Mouse (Mus musculus) ES-E14 (cell line): Measurements from ENCODE around the gene Olfr986. TPM values are rescaled to one million over a fixed set of nuclear protein-coding genes. Genes with fewer than 3 reads are reported as not detected.

Experiments used
- DNase-seq: peaks from one replicate; pipeline ENCODE4 v3.0.0-alpha.2; 2013; ENCODE audit warnings: low read depth, low spot score
- H3K27ac ChIP-seq: 2 replicates; pipeline ENCODE4 v1.5.1; 2012; ENCODE audit warnings: low read depth, mild to moderate bottlenecking, low read length, moderate library complexity, mixed read lengths; ENCODE audit not compliant: poor library complexity, insufficient read depth, severe bottlenecking
- H3K36me3 ChIP-seq: 2 replicates; pipeline ENCODE4 v1.6.1; 2012; ENCODE audit warnings: mild to moderate bottlenecking, low read length, moderate library complexity, mixed read lengths; ENCODE audit not compliant: control insufficient read depth, poor library complexity, insufficient read depth, severe bottlenecking
- H3K4me1 ChIP-seq, 2 experiments: fragments of 150-350 bp in 1 of 2; sonication (generic) in 1 of 2; 2 replicates each; pipeline ENCODE4 v1.6.1; 2012; ENCODE audit warnings: low read length in 2 of 2, mild to moderate bottlenecking in 1 of 2, mixed read lengths in 1 of 2; ENCODE audit not compliant: control insufficient read depth in 2 of 2, insufficient read depth in 2 of 2, poor library complexity in 1 of 2
- H3K4me3 ChIP-seq, 2 experiments: fragments of 150-350 bp in 1 of 2; sonication (generic) in 1 of 2; 2 replicates each; pipeline ENCODE4 v1.5.1; 2012; ENCODE audit warnings: low read length in 2 of 2, low read depth in 1 of 2, mild to moderate bottlenecking in 1 of 2, mixed read lengths in 1 of 2; ENCODE audit not compliant: insufficient read depth in 1 of 2, poor library complexity in 1 of 2, severe bottlenecking in 1 of 2
- H3K9ac ChIP-seq: 2 replicates; pipeline ENCODE4 v1.6.1; 2012; ENCODE audit warnings: low read depth, mild to moderate bottlenecking, low read length, mixed read lengths; ENCODE audit not compliant: poor library complexity, insufficient read depth, severe bottlenecking
- H3K9me3 ChIP-seq: fragments of 150-350 bp; sonication (generic); 2 replicates; pipeline ENCODE4 v1.6.1; 2012; ENCODE audit warnings: low read depth, mild to moderate bottlenecking, low read length; ENCODE audit not compliant: control insufficient read depth, insufficient read depth
- CHD2 ChIP-seq: IDR thresholded peaks from 2 replicates; pipeline ENCODE4 v1.6.1; 2014; ENCODE audit warnings: mild to moderate bottlenecking, low read depth, low read length, inconsistent platforms
- HCFC1 ChIP-seq: IDR thresholded peaks from 2 replicates; pipeline ENCODE4 v1.6.1; 2012; ENCODE audit warnings: low read length, inconsistent platforms, borderline replicate concordance; ENCODE audit not compliant: insufficient read depth
- MAFK ChIP-seq: IDR thresholded peaks from 2 replicates; pipeline ENCODE4 v1.6.1; 2014; ENCODE audit warnings: mild to moderate bottlenecking, low read depth, low read length, inconsistent platforms; ENCODE audit not compliant: insufficient read depth
- ZC3H11A ChIP-seq: IDR thresholded peaks from 2 replicates; pipeline ENCODE4 v1.6.1; 2012; ENCODE audit warnings: low read depth, mild to moderate bottlenecking, inconsistent platforms, low read length, borderline replicate concordance
- ZNF384 ChIP-seq: IDR thresholded peaks from 2 replicates; pipeline ENCODE4 v1.6.1; 2012; ENCODE audit warnings: low read depth, low read length, inconsistent platforms
- in situ Hi-C, 2 experiments: fragments of 600-800 bp; cut with MboI; formaldehyde crosslinking; loops; one replicate each; pipeline ENCODE4 v1.15.1; 2025; ENCODE audit warnings: low sequenced_read_pairs in 2 of 2, inconsistent platforms in 1 of 2; ENCODE audit not compliant: unreplicated experiment in 2 of 2
- total RNA-seq: library from RNA; depleted of rRNA; stranded (reverse); fragments of 300-350 nt; gene quantifications from 2 replicates; pipeline ENCODE4 v1.2.3, GENCODE M21; 2012; rRNA removed

The Olfr986 gene
- 0.31 and 0.53 TPM in 2 replicates for total RNA-seq

DNA sequence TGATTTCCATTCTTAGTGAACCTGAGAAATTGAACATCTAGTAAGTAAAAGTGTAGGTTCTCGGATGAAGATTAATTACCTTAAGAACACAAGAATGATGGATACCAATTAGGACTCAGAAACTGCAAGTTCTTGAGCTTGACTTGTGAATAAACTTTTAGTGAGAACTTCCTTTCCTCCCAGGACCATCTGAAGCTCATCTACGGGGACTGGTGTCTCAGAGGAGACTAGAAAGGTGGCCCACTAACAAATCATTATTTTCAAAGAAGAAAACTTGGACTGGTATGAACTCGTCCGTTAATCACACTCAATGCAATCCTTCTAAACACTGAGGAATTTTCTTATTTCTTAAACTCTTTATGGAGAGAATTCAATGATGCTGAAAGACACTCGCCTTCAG is at the start of gene Olfr986:
Olfr986 (plus strand) TSS at position 301 of the 400 bp plus-strand sequence.
- Histone ChIP-seq H3K27ac (no peak within 1 kb of the TSS), H3K36me3 (peaks cover 7% of the 10 kb centered on the region; the same call in 1 of the 2 replicates), H3K4me1 (no peaks in the 10 kb centered on the region), H3K9ac (no peak within 1 kb of the TSS), H3K9me3 (no peaks in the 10 kb centered on the region), H3K4me3 (no peak within 1 kb of the TSS)
- TF ChIP-seq MAFK, result no peak
- no peak for TF ChIP-seq ZNF384
- no peak for TF ChIP-seq ZC3H11A
- no peak for TF ChIP-seq HCFC1
- no peak for TF ChIP-seq CHD2
- DNase-seq, result no peak
- in situ Hi-C loops, result no loop called here

DNA sequence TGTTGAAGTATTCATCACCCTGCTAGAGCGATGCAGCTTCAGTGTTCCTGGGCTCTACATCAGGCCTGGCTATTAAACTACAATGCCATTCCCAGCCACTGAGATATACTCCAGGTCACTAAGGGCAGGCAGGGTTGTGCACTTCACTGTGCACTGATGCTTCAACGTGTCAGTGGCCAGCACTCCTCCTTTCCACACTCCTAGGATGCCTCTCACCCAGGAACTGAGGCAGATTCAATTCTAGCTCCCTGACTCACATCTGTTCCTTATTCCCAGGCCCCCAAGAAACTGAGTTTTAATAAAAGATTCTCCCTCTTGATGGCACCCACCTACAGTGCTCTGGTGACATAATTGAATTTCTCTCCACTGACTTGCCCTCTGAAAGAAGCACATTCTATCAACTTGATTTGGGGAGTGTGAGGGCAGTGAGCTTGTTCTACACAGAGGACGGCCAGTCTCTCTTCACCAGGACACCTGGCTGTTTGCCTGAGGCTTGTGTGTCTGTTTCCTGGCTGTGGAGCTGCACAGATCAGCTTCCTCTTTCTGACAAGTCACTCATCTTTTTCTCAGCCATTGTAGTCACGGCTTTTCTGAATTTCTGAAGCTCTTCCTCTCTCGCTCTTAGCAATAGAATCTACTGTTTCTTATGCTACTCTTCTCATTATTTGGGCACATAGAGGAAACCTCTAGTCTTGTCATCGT is 43.6 kb upstream of the Olfr986 start:
- no peak for TF ChIP-seq MAFK
- no peak for TF ChIP-seq ZC3H11A
- no peak for TF ChIP-seq HCFC1
- TF ChIP-seq CHD2, result no peak
- TF ChIP-seq ZNF384, result no peak
- in situ Hi-C loops, result no loop called here
- no peaks in the 10 kb centered on the region for H3K4me1 ChIP-seq
- H3K9me3 ChIP-seq, result no peaks in the 10 kb centered on the region
- no peak overlapping the region for H3K9ac ChIP-seq
- DNase-seq, result no peak
- H3K36me3 ChIP-seq, result no peaks in the 10 kb centered on the region
- no peak overlapping the region for H3K4me3 ChIP-seq
- no peak overlapping the region for H3K27ac ChIP-seq

DNA sequence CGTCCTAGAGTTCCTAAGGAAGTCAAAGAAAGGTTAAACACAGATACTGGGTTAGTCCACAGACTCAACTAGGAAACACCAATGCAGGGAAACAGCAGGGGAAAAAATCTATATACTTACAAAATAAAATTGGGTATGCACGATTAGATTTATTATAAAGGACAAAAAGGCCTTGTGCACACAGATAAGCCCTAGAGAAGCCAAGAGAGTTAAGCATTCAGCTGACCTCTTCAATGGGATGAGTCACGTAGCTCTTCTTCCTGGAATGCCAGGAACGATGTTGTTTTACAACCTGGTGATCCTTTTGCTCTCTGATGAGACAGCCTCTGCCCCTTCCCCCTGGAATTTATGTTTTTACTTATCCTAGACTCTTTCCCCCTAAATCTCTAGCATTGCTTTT is 41.2 kb upstream of the Olfr986 start:
- no peak for TF ChIP-seq HCFC1
- TF ChIP-seq CHD2, result no peak
- TF ChIP-seq ZC3H11A, result no peak
- no peak for TF ChIP-seq MAFK
- TF ChIP-seq ZNF384, result no peak
- Histone ChIP-seq H3K36me3 (no peaks in the 10 kb centered on the region), H3K9me3 (no peaks in the 10 kb centered on the region), H3K4me1 (no peaks in the 10 kb centered on the region), H3K4me3 (no peak overlapping the region), H3K27ac (no peak overlapping the region), H3K9ac (no peak overlapping the region)
- in situ Hi-C loops, result no loop called here
- peak; percentile 13 for DNase-seq

DNA sequence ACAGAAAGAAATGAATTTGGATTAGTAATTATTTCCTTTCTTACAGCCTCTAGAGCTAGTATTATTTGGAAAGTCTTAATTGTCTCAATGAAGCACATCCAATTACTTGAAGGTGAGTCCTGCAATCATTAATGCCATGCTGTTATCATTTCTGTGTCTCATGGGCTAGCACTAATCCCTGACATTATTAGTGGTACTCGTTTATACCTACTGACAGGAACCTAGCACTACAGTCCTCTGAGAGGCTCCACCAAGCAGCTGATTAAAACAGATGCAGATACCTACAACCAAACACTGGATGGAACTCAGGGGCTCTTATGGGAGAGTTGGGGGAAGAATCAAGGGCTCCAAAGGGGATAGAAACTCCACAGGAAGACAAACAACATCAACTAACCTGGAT is 39.2 kb upstream of the Olfr986 start:
- Histone ChIP-seq H3K36me3 (no peaks in the 10 kb centered on the region), H3K4me3 (no peak overlapping the region), H3K4me1 (no peaks in the 10 kb centered on the region), H3K27ac (no peak overlapping the region), H3K9ac (no peak overlapping the region), H3K9me3 (no peaks in the 10 kb centered on the region)
- TF ChIP-seq ZNF384 (no peak), ZC3H11A (no peak)
- in situ Hi-C loops, result no loop called here
- DNase-seq, result no peak

DNA sequence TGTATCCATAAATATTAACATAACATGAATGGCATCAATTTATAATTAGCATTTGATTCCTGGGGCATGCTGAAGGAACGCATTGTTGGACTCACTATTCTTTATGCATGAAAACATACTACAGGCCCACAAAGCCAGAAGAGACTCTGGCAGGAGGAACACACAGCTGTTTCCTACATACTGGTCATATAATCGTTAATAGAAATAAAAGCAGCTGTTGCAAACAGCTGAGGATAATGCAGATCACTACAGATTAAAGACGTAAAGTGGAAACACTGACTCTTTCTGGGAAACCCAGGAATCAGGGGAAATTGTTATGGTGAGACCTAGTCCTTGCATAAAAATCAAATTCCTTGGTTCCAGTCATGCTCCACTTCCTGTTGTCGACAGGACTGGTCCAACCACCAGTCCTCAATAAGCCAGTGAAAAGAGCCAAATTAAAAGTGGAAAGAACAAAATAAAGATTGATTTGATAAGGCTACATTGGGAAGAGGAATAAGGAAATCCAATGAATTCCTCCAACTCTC is 25.5 kb upstream of the Olfr986 start:
- DNase-seq, result no peak
- in situ Hi-C loops, result no loop called here
- H3K27ac ChIP-seq, result no peak overlapping the region
- TF ChIP-seq MAFK (no peak), CHD2 (no peak), ZNF384 (no peak), HCFC1 (no peak), ZC3H11A (no peak)
- H3K4me3 ChIP-seq, result no peak overlapping the region
- no peaks in the 10 kb centered on the region for H3K4me1 ChIP-seq
- no peak overlapping the region for H3K9ac ChIP-seq
- no peaks in the 10 kb centered on the region for H3K9me3 ChIP-seq
- no peaks in the 10 kb centered on the region for H3K36me3 ChIP-seq
